Mouse (Mus musculus): Measurements from ENCODE around the gene Emc10. TPM values are rescaled to one million over a fixed set of nuclear protein-coding genes. Genes with fewer than 3 reads are reported as not detected.

Emc10 gene
- total and polyA plus RNA-seq, 3 experiments = 91.4 to 149 TPM; not detected in 1

DNA sequence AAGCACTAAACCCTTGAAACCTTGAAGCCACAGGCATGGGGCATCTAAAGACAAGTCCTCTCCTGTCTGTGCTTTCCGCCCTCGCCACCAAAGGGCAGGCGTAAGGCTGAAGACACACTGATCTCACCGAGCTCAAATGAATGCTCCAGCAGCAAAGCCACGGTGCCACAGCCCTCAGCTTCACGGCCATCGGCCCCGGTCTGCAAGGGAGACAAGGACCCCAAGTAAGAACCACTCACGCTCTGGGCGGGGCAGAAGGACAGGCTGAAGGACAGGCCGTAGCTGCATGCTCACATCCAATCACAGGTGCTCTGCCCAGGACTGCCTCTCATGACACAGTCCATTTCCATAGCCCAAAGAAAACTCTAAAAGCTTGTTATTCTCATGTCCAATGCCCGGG lies 1.6 kb downstream of the Emc10 start:
- DNase-seq (ENCODE audit: low read depth, low spot score) = no peak
- H3K9me3 ChIP-seq (replicated peaks; ENCODE audit: insufficient read depth, low read length) = no peaks in the 10 kb centered on the region
- no peak overlapping the region for H3K4me3 ChIP-seq (ENCODE audit: control insufficient read depth in 1 of 2, insufficient read depth in 1 of 2, low read depth in 2 of 2, low read length in 2 of 2)
- no peaks in the 10 kb centered on the region for H3K27me3 ChIP-seq (ENCODE audit: control insufficient read depth in 1 of 2, insufficient read depth in 2 of 2, low read length in 2 of 2)
- TF ChIP-seq CHD2 (IDR thresholded peaks at IDR 0.05; ENCODE audit: low read length) (no peak), KAT2A (conservative IDR thresholded peaks at IDR 0.05; ENCODE audit: low read depth, low read length) (no peak), ZNF384 (IDR thresholded peaks at IDR 0.05; ENCODE audit: low read depth, low read length) (no peak), HCFC1 (IDR thresholded peaks at IDR 0.05; ENCODE audit: low read depth, low read length) (no peak), CTCF (IDR thresholded peaks at IDR 0.05 in 2 of 3, conservative IDR thresholded peaks at IDR 0.05 in 1 of 3; ENCODE audit: control insufficient read depth in 1 of 3, insufficient read depth in 1 of 3, low read depth in 2 of 3, low read length in 3 of 3, poor library complexity in 1 of 3, severe bottlenecking in 1 of 3) (no peak), TCF12 (IDR thresholded peaks at IDR 0.05; ENCODE audit: low read depth, low read length) (no peak), ZC3H11A (IDR thresholded peaks at IDR 0.05; ENCODE audit: low read depth, low read length) (no peak), JUND (IDR thresholded peaks at IDR 0.05; ENCODE audit: low read depth, low read length) (no peak), GATA1 (IDR thresholded peaks at IDR 0.05; ENCODE audit: low read depth, low read length) (no peak), MAX (IDR thresholded peaks at IDR 0.05; ENCODE audit: low read length) (no peak), MYC (IDR thresholded peaks at IDR 0.05; ENCODE audit: low read depth, low read length) (no peak), CHD1 (IDR thresholded peaks at IDR 0.05; ENCODE audit: low read depth, low read length) (no peak), MAZ (IDR thresholded peaks at IDR 0.05; ENCODE audit: low read depth, low read length) (no peak)
- no peak overlapping the region for H3K27ac ChIP-seq (ENCODE audit: control insufficient read depth, low read depth, low read length)
- H3K36me3 ChIP-seq (ENCODE audit: control insufficient read depth in 1 of 2, insufficient read depth in 2 of 2, low read length in 2 of 2) = peaks cover 0 to 4% of the 10 kb centered on the region in 2 experiments; a peak in 3 of 4 replicates
- H3K4me1 ChIP-seq (ENCODE audit: control insufficient read depth in 1 of 2, insufficient read depth in 2 of 2, low read length in 2 of 2) = peaks cover 0 to 12% of the 10 kb centered on the region in 2 experiments; a peak in 2 of 4 replicates
- H3K9ac ChIP-seq (ENCODE audit: control insufficient read depth, low read depth, low read length, poor library complexity, severe bottlenecking) = no peak overlapping the region
- peaks cover 15% of the 10 kb centered on the region for H3K79me2 ChIP-seq (ENCODE audit: control insufficient read depth, insufficient read depth, low read length, poor library complexity)

GRCm38 (mm10) chr7:44492166-44492826 lies 4.0 kb downstream of the Emc10 start:
- Histone ChIP-seq H3K4me3 (ENCODE audit: control insufficient read depth in 1 of 2, insufficient read depth in 1 of 2, low read depth in 2 of 2, low read length in 2 of 2) (no peak overlapping the region), H3K79me2 (ENCODE audit: control insufficient read depth, insufficient read depth, low read length, poor library complexity) (peaks cover 15% of the 10 kb centered on the region), H3K36me3 (ENCODE audit: control insufficient read depth in 1 of 2, insufficient read depth in 2 of 2, low read length in 2 of 2) (peaks cover 0 to 4% of the 10 kb centered on the region in 2 experiments; a peak in 3 of 4 replicates), H3K9ac (ENCODE audit: control insufficient read depth, low read depth, low read length, poor library complexity, severe bottlenecking) (no peak overlapping the region), H3K27me3 (ENCODE audit: control insufficient read depth in 1 of 2, insufficient read depth in 2 of 2, low read length in 2 of 2) (no peaks in the 10 kb centered on the region), H3K27ac (ENCODE audit: control insufficient read depth, low read depth, low read length) (no peak overlapping the region), H3K9me3 (replicated peaks; ENCODE audit: insufficient read depth, low read length) (no peaks in the 10 kb centered on the region), H3K4me1 (ENCODE audit: control insufficient read depth in 1 of 2, insufficient read depth in 2 of 2, low read length in 2 of 2) (peaks cover 0 to 10% of the 10 kb centered on the region in 2 experiments; a peak in 2 of 4 replicates)
- no peak for DNase-seq (ENCODE audit: low read depth, low spot score)
- TF ChIP-seq MXI1 (IDR thresholded peaks at IDR 0.05; ENCODE audit: low read depth, low read length) = no peak
- TF ChIP-seq UBTF (IDR thresholded peaks at IDR 0.05; ENCODE audit: borderline replicate concordance, insufficient read depth, low read depth, low read length) = no peak
- no peak for TF ChIP-seq MAX (IDR thresholded peaks at IDR 0.05; ENCODE audit: low read length)
- TF ChIP-seq TBP (IDR thresholded peaks at IDR 0.05; ENCODE audit: low read depth, low read length) = no peak
- no peak for TF ChIP-seq SIN3A (IDR thresholded peaks at IDR 0.05; ENCODE audit: low read length)
- no peak for TF ChIP-seq TCF12 (IDR thresholded peaks at IDR 0.05; ENCODE audit: low read depth, low read length)
- TF ChIP-seq USF2 (IDR thresholded peaks at IDR 0.05; ENCODE audit: borderline replicate concordance in 1 of 2, insufficient read depth in 1 of 2, low read depth in 1 of 2, low read length in 2 of 2) = no peak
- TF ChIP-seq CHD2 (IDR thresholded peaks at IDR 0.05; ENCODE audit: low read length) = no peak
- no peak for TF ChIP-seq CTCF (IDR thresholded peaks at IDR 0.05 in 2 of 3, conservative IDR thresholded peaks at IDR 0.05 in 1 of 3; ENCODE audit: control insufficient read depth in 1 of 3, insufficient read depth in 1 of 3, low read depth in 2 of 3, low read length in 3 of 3, poor library complexity in 1 of 3, severe bottlenecking in 1 of 3)
- TF ChIP-seq POLR2AphosphoS2 (IDR thresholded peaks at IDR 0.05; ENCODE audit: low read length) = no peak
- TF ChIP-seq NRF1 (IDR thresholded peaks at IDR 0.05; ENCODE audit: insufficient read depth, low read depth, low read length, poor library complexity, severe bottlenecking) = no peak
- no peak for TF ChIP-seq MYC (IDR thresholded peaks at IDR 0.05; ENCODE audit: low read depth, low read length)
- TF ChIP-seq RCOR1 (IDR thresholded peaks at IDR 0.05; ENCODE audit: low read depth, low read length) = no peak
- TF ChIP-seq MEF2A (IDR thresholded peaks at IDR 0.05; ENCODE audit: extremely low read depth, insufficient replicate concordance, low read depth, low read length, poor library complexity, severe bottlenecking) = no peak
- TF ChIP-seq E2F4 (IDR thresholded peaks at IDR 0.05; ENCODE audit: borderline replicate concordance, low read depth, low read length) = no peak
